Comparison of ENCODE assay signal across 14 mouse cellular contexts in genomic region chr1:165191611-165192010, GRCm38 (mm10). TPM values are rescaled to one million over a fixed set of nuclear protein-coding genes. Genes with fewer than 3 reads are reported as not detected.
DNase-seq lines count a peak whose midpoint lies in the region; ATAC-seq and TF ChIP-seq lines count a peak whose summit lies in the region.
"Had no signal": no experiment of that assay in that cellular context is flagged by ENCODE, and none has a peak within 500 bp of the region (broad histone marks: within the 10 kb centered on the region; RNA-seq: fewer than 3 reads in every experiment).

No protein-coding gene starts in this region.

- H3K27me3 ChIP-seq in heart, embryonic 11.5 days (ENCODE audit: control insufficient read depth, insufficient read depth, low read length) = no peaks in the 10 kb centered on the region
- no peaks in the 10 kb centered on the region for H3K27me3 ChIP-seq in liver, adult 2 months (ENCODE audit: control insufficient read depth, insufficient read depth, low read length)
- H3K27me3 ChIP-seq in liver, embryonic 12.5 days (replicated peaks) = no peaks in the 10 kb centered on the region
- no peaks in the 10 kb centered on the region for H3K27me3 ChIP-seq in limb, embryonic 14.5 days (ENCODE audit: control insufficient read depth, insufficient read depth, low read length)

- peak overlapping the region; percentile 80 for H3K27ac ChIP-seq in heart, embryonic 11.5 days (ENCODE audit: low read depth, low read length)
- H3K27ac ChIP-seq in liver, adult 2 months (replicated peaks; ENCODE audit: insufficient read depth, low read depth, low read length) = peak overlapping the region; percentile 55; the same call in 1 of the 2 replicates
- H3K27ac ChIP-seq in liver, embryonic 12.5 days = no peak overlapping the region
- peak overlapping the region; percentile 36 for H3K27ac ChIP-seq in cortical plate, adult 2 months (ENCODE audit: insufficient read depth, low read length)
- H3K27ac ChIP-seq in limb, embryonic 14.5 days (replicated peaks; ENCODE audit: low read depth, low read length) = peak overlapping the region; percentile 49
- H3K27ac ChIP-seq: neural tube, embryonic 12.5 days had no signal

- TF ChIP-seq POLR2A in liver, adult 2 months (IDR thresholded peaks at IDR 0.05; ENCODE audit: extremely low read depth, insufficient read depth, low read length) = no peak
- TF ChIP-seq POLR2A in cortical plate, adult 2 months (IDR thresholded peaks at IDR 0.05; ENCODE audit: extremely low read depth, insufficient read depth, low read length) = no peak
- no peak for TF ChIP-seq POLR2A in limb, embryonic 14.5 days (IDR thresholded peaks at IDR 0.05; ENCODE audit: borderline replicate concordance, extremely low read depth, insufficient read depth, insufficient read length)

- peak overlapping the region; percentile 86 for H3K4me2 ChIP-seq in heart, embryonic 11.5 days
- no peak overlapping the region for H3K4me2 ChIP-seq in liver, embryonic 12.5 days
- H3K4me2 ChIP-seq in limb, embryonic 14.5 days (replicated peaks; ENCODE audit: low read depth, low read length, severe bottlenecking) = peak overlapping the region; percentile 10; the same call in 1 of the 2 replicates
- H3K4me2 ChIP-seq: neural tube, embryonic 12.5 days had no signal

- DNase-seq in heart, postnatal 4 days = no peak
- no peak for DNase-seq in liver, adult 2 months (ENCODE audit: extremely low read depth, low read depth, low spot score)
- peak; percentile 19 for DNase-seq in limb, embryonic 14.5 days (ENCODE audit: low spot score)
- no peak for DNase-seq in adipocyte (ENCODE audit: low spot score)
- no peak for DNase-seq in thymus, postnatal 36 days
- DNase-seq: cerebellum, postnatal 25 days; kidney, postnatal 36 days had no signal

- no peak for TF ChIP-seq CTCF in liver, adult 2 months (IDR thresholded peaks at IDR 0.05; ENCODE audit: low read depth, low read length)
- TF ChIP-seq CTCF in cortical plate, adult 2 months (IDR thresholded peaks at IDR 0.05; ENCODE audit: extremely low read depth, insufficient read depth, low read length) = no peak

- ATAC-seq in heart, embryonic 11.5 days (replicated peaks; ENCODE audit: insufficient number of reproducible peaks, low FRiP score, low TSS enrichment) = no peak
- ATAC-seq in liver, embryonic 12.5 days = no peak
- ATAC-seq in limb, embryonic 14.5 days (ENCODE audit: low FRiP score, low read depth) = no peak

- H3K9me3 ChIP-seq in heart, embryonic 11.5 days (replicated peaks; ENCODE audit: control insufficient read depth, low read length) = no peaks in the 10 kb centered on the region
- no peaks in the 10 kb centered on the region for H3K9me3 ChIP-seq in liver, embryonic 12.5 days (replicated peaks)
- H3K9me3 ChIP-seq in limb, embryonic 14.5 days (ENCODE audit: control insufficient read depth, low read length) = no peaks in the 10 kb centered on the region
- H3K9me3 ChIP-seq: neural tube, embryonic 12.5 days had no signal

- H3K9ac ChIP-seq in heart, embryonic 11.5 days (ENCODE audit: low read depth, low read length) = no peak overlapping the region
- no peak overlapping the region for H3K9ac ChIP-seq in liver, adult 2 months (ENCODE audit: low read depth, low read length)
- H3K9ac ChIP-seq in liver, embryonic 12.5 days = no peak overlapping the region
- H3K9ac ChIP-seq in limb, embryonic 14.5 days (ENCODE audit: low read depth, low read length, severe bottlenecking) = no peak overlapping the region
- H3K9ac ChIP-seq: neural tube, embryonic 12.5 days had no signal

- WGBS in heart, embryonic 11.5 days (ENCODE audit: insufficient replicate concordance) = 61% methylated on average over 13 of the region's 13 CpGs
- WGBS in liver, adult 2 months = 76% methylated on average over 13 of the region's 13 CpGs
- 83% methylated on average over 13 of the region's 13 CpGs for WGBS in liver, embryonic 12.5 days (ENCODE audit: insufficient replicate concordance)
- 76% methylated on average over 13 of the region's 13 CpGs for WGBS in limb, embryonic 14.5 days

- H3K4me1 ChIP-seq in heart, embryonic 11.5 days (ENCODE audit: control insufficient read depth, insufficient read depth, low read length) = peaks cover 26% of the 10 kb centered on the region
- 0 out of 2 replicates have a peak, but pooled peaks cover 7% of the 10 kb centered on the region for H3K4me1 ChIP-seq in liver, adult 2 months (ENCODE audit: control insufficient read depth, insufficient read depth, low read length)
- peaks cover 41% of the 10 kb centered on the region for H3K4me1 ChIP-seq in liver, embryonic 12.5 days
- peaks cover 7% of the 10 kb centered on the region; the same call in 1 of the 2 replicates for H3K4me1 ChIP-seq in cortical plate, adult 2 months (ENCODE audit: control insufficient read depth, insufficient read depth, low read length)
- peaks cover 15% of the 10 kb centered on the region for H3K4me1 ChIP-seq in limb, embryonic 14.5 days (ENCODE audit: control insufficient read depth, insufficient read depth, low read length)

- no peak overlapping the region for H3K4me3 ChIP-seq in heart, embryonic 11.5 days (ENCODE audit: low read depth, low read length)
- H3K4me3 ChIP-seq in liver, adult 2 months (ENCODE audit: insufficient read depth, low read depth, low read length) = no peak overlapping the region
- H3K4me3 ChIP-seq in liver, embryonic 12.5 days = no peak overlapping the region
- peak overlapping the region; percentile 14 for H3K4me3 ChIP-seq in cortical plate, adult 2 months (ENCODE audit: insufficient read depth, low read length)
- no peak overlapping the region for H3K4me3 ChIP-seq in limb, embryonic 14.5 days (replicated peaks; ENCODE audit: low read length)
- H3K4me3 ChIP-seq: neural tube, embryonic 12.5 days had no signal

- H3K36me3 ChIP-seq in heart, embryonic 11.5 days (ENCODE audit: control insufficient read depth, insufficient read depth, low read length) = 0 out of 2 replicates have a peak, but pooled peaks cover 3% of the 10 kb centered on the region
- H3K36me3 ChIP-seq in liver, adult 2 months (ENCODE audit: control insufficient read depth, insufficient read depth, low read length) = no peaks in the 10 kb centered on the region
- H3K36me3 ChIP-seq in liver, embryonic 12.5 days = 0 out of 2 replicates have a peak, but pooled peaks cover 6% of the 10 kb centered on the region
- peaks cover 2% of the 10 kb centered on the region; the same call in 1 of the 2 replicates for H3K36me3 ChIP-seq in limb, embryonic 14.5 days (ENCODE audit: control insufficient read depth, insufficient read depth, low read length)
- H3K36me3 ChIP-seq: neural tube, embryonic 12.5 days had no signal

- peaks cover 21% of the 10 kb centered on the region; the same call in 1 of the 2 replicates for H3K79me2 ChIP-seq in liver, adult 2 months (ENCODE audit: control insufficient read depth, insufficient read depth, low read length)

RNA-seq across cellular contexts. Expression of gene Sft2d2, which starts 2.6 kb away (rescaled TPM):
- polyA plus RNA-seq in heart, embryonic 11.5 days (2014; fragmentation: Nextera tagmentation; extraction: Ambion mirVana) = 21.9 and 29.3 TPM in 2 replicates
- 10 to 100 TPM; 16.6 to 17.4 TPM for total RNA-seq in heart, postnatal 4 days (2021)
- 29.8 and 34.5 TPM in 2 replicates for total RNA-seq in liver, adult 2 months (2014; rRNA removed)
- polyA plus RNA-seq in liver, adult 2 months (2012; rRNA removed) = 32.4 and 37.2 TPM in 2 replicates
- 8.0 and 8.6 TPM in 2 replicates for polyA plus RNA-seq in liver, embryonic 12.5 days (2016; fragmentation: Nextera tagmentation; extraction: Ambion mirVana)
- polyA plus RNA-seq in cortical plate, adult 2 months (2012; rRNA removed) = 20.9 and 21.4 TPM in 2 replicates
- 21.1 and 23.7 TPM in 2 replicates for polyA plus RNA-seq in limb, embryonic 14.5 days (2012; rRNA removed)
- 26.9 and 27.6 TPM in 2 replicates for polyA plus RNA-seq in limb, embryonic 14.5 days (2014; fragmentation: Nextera tagmentation; extraction: Ambion mirVana)

RNA-seq across cellular contexts. Expression of gene Tbx19, which starts 31.0 kb away (rescaled TPM):
- not detected in 2 replicates for polyA plus RNA-seq in heart, embryonic 11.5 days (2014; fragmentation: Nextera tagmentation; extraction: Ambion mirVana)
- not detected for total RNA-seq in heart, postnatal 4 days (2021)
- total RNA-seq in liver, adult 2 months (2014; rRNA removed) = not detected in 2 replicates
- 0.20 TPM in 1 of 2 replicates, not detected in the other for polyA plus RNA-seq in liver, adult 2 months (2012; rRNA removed)
- not detected in 2 replicates for polyA plus RNA-seq in liver, embryonic 12.5 days (2016; fragmentation: Nextera tagmentation; extraction: Ambion mirVana)
- 0.13 TPM in 1 of 2 replicates, not detected in the other for polyA plus RNA-seq in cortical plate, adult 2 months (2012; rRNA removed)
- polyA plus RNA-seq in limb, embryonic 14.5 days (2012; rRNA removed) = not detected in 2 replicates
- polyA plus RNA-seq in limb, embryonic 14.5 days (2014; fragmentation: Nextera tagmentation; extraction: Ambion mirVana) = not detected in 2 replicates
- total RNA-seq: left cerebral cortex, adult 18-20 months; megakaryocyte, adult 5-6 weeks had no signal
- polyA plus RNA-seq: liver, embryonic 16.5 days; neural tube, embryonic 12.5 days had no signal

RNA-seq across cellular contexts. Expression of gene Tiprl, which starts 45.2 kb away (rescaled TPM):
- polyA plus RNA-seq in heart, embryonic 11.5 days (2014; fragmentation: Nextera tagmentation; extraction: Ambion mirVana) = 78.4 and 87.6 TPM in 2 replicates
- total RNA-seq in heart, postnatal 4 days (2021) = 10 to 100 TPM; 52.2 to 52.7 TPM
- total RNA-seq in liver, adult 2 months (2014; rRNA removed) = 14.7 and 20.7 TPM in 2 replicates
- polyA plus RNA-seq in liver, adult 2 months (2012; rRNA removed) = 12.2 and 12.7 TPM in 2 replicates
- 55.9 and 58.7 TPM in 2 replicates for polyA plus RNA-seq in liver, embryonic 12.5 days (2016; fragmentation: Nextera tagmentation; extraction: Ambion mirVana)
- 47.2 TPM in 2 replicates for polyA plus RNA-seq in cortical plate, adult 2 months (2012; rRNA removed)
- 34.5 and 52.4 TPM in 2 replicates for polyA plus RNA-seq in limb, embryonic 14.5 days (2012; rRNA removed)
- 84.9 and 99.1 TPM in 2 replicates for polyA plus RNA-seq in limb, embryonic 14.5 days (2014; fragmentation: Nextera tagmentation; extraction: Ambion mirVana)
